Mouse (Mus musculus) ES-E14 (cell line): ENCODE measurements around the gene Cmklr1.

Experiments used
- CHD2 ChIP-seq: IDR thresholded peaks from 2 replicates; pipeline ENCODE4 v1.6.1; 2014; ENCODE audit warnings: mild to moderate bottlenecking, low read depth, low read length, inconsistent platforms
- HCFC1 ChIP-seq: IDR thresholded peaks from 2 replicates; pipeline ENCODE4 v1.6.1; 2012; ENCODE audit warnings: low read length, inconsistent platforms, borderline replicate concordance; ENCODE audit not compliant: insufficient read depth

DNA sequence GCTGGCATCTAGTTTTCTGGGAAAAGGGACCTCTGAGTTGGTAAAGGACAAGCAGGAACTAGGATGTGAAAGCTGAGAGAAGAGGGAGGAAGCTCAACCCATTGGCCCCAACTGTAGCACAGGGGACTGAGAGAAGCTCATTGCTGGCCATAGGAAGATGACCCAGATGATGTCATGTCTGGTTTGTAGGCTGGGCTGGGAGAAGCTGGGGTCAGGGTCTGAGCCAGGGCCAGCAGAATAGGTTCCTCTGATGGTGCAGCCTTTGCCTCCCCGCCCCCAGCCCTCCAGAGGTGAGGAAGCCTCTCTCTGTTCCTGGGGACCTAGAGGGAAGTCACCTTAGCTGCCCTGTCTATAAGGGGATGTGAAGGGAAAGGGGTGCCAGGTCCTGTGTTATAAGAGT is 31.1 kb downstream of the Cmklr1 start:
- TF ChIP-seq CHD2 (no peak), HCFC1 (no peak)
